Mouse (Mus musculus): ENCODE measurements around the gene Pik3c2g. TPM values are rescaled to one million over a fixed set of nuclear protein-coding genes. Genes with fewer than 3 reads are reported as not detected.

Pik3c2g gene
- polyA plus RNA-seq, 1 experiment, result not detected

GRCm38 (mm10) chr6:139839907-139840306 lies 252.9 kb downstream of the Pik3c2g start:
- Histone ChIP-seq H3K9ac (ENCODE audit: low read depth, poor library complexity, severe bottlenecking) (no peak overlapping the region), H3K27ac (ENCODE audit: insufficient read depth, low read length) (no peak overlapping the region), H3K4me3 (ENCODE audit: low read depth, low read length) (no peak overlapping the region), H3K4me1 (ENCODE audit: control insufficient read depth, insufficient read depth, low read length) (no peaks in the 10 kb centered on the region), H3K9me3 (replicated peaks; ENCODE audit: control insufficient read depth, insufficient read depth, low read length, poor library complexity, severe bottlenecking) (no peaks in the 10 kb centered on the region), H3K27me3 (ENCODE audit: control insufficient read depth, insufficient read depth, low read length, poor library complexity, severe bottlenecking) (no peaks in the 10 kb centered on the region), H3K36me3 (ENCODE audit: control insufficient read depth, insufficient read depth, low read length, poor library complexity, severe bottlenecking) (no peaks in the 10 kb centered on the region)
- TF ChIP-seq POLR2A (IDR thresholded peaks at IDR 0.05; ENCODE audit: insufficient read depth, low read length) (no peak), CTCF (IDR thresholded peaks at IDR 0.05; ENCODE audit: low read depth, low read length) (no peak), EP300 (IDR thresholded peaks at IDR 0.05; ENCODE audit: insufficient read depth, low read depth, low read length) (no peak)

GRCm38 (mm10) chr6:139841272-139841671 lies 254.3 kb downstream of the Pik3c2g start:
- TF ChIP-seq POLR2A (IDR thresholded peaks at IDR 0.05; ENCODE audit: insufficient read depth, low read length), result no peak
- no peak for TF ChIP-seq EP300 (IDR thresholded peaks at IDR 0.05; ENCODE audit: insufficient read depth, low read depth, low read length)
- TF ChIP-seq CTCF (IDR thresholded peaks at IDR 0.05; ENCODE audit: low read depth, low read length), result no peak
- H3K9ac ChIP-seq (ENCODE audit: low read depth, poor library complexity, severe bottlenecking), result no peak overlapping the region
- no peak overlapping the region for H3K27ac ChIP-seq (ENCODE audit: insufficient read depth, low read length)
- H3K9me3 ChIP-seq (replicated peaks; ENCODE audit: control insufficient read depth, insufficient read depth, low read length, poor library complexity, severe bottlenecking), result no peaks in the 10 kb centered on the region
- H3K27me3 ChIP-seq (ENCODE audit: control insufficient read depth, insufficient read depth, low read length, poor library complexity, severe bottlenecking), result no peaks in the 10 kb centered on the region
- no peak overlapping the region for H3K4me3 ChIP-seq (ENCODE audit: low read depth, low read length)
- H3K36me3 ChIP-seq (ENCODE audit: control insufficient read depth, insufficient read depth, low read length, poor library complexity, severe bottlenecking), result no peaks in the 10 kb centered on the region
- no peaks in the 10 kb centered on the region for H3K4me1 ChIP-seq (ENCODE audit: control insufficient read depth, insufficient read depth, low read length)

- Histone ChIP-seq H3K9me3 (replicated peaks; ENCODE audit: control insufficient read depth, insufficient read depth, low read length, poor library complexity, severe bottlenecking) (no peaks in the 10 kb centered on the region), H3K36me3 (ENCODE audit: control insufficient read depth, insufficient read depth, low read length, poor library complexity, severe bottlenecking) (no peaks in the 10 kb centered on the region), H3K9ac (ENCODE audit: low read depth, poor library complexity, severe bottlenecking) (no peak overlapping the region), H3K4me1 (ENCODE audit: control insufficient read depth, insufficient read depth, low read length) (no peaks in the 10 kb centered on the region), H3K4me3 (ENCODE audit: low read depth, low read length) (no peak overlapping the region), H3K27ac (ENCODE audit: insufficient read depth, low read length) (no peak overlapping the region), H3K27me3 (ENCODE audit: control insufficient read depth, insufficient read depth, low read length, poor library complexity, severe bottlenecking) (no peaks in the 10 kb centered on the region)
- no peak for TF ChIP-seq POLR2A (IDR thresholded peaks at IDR 0.05; ENCODE audit: insufficient read depth, low read length)
- TF ChIP-seq EP300 (IDR thresholded peaks at IDR 0.05; ENCODE audit: insufficient read depth, low read depth, low read length), result no peak
- no peak for TF ChIP-seq CTCF (IDR thresholded peaks at IDR 0.05; ENCODE audit: low read depth, low read length)
Measured at GRCm38 (mm10) chr6:139842626-139843025, 255.6 kb downstream of the Pik3c2g start.

GRCm38 (mm10) chr6:139843531-139843930 lies 256.5 kb downstream of the Pik3c2g start:
- Histone ChIP-seq H3K4me1 (ENCODE audit: control insufficient read depth, insufficient read depth, low read length) (no peaks in the 10 kb centered on the region), H3K36me3 (ENCODE audit: control insufficient read depth, insufficient read depth, low read length, poor library complexity, severe bottlenecking) (no peaks in the 10 kb centered on the region), H3K27me3 (ENCODE audit: control insufficient read depth, insufficient read depth, low read length, poor library complexity, severe bottlenecking) (no peaks in the 10 kb centered on the region), H3K27ac (ENCODE audit: insufficient read depth, low read length) (no peak overlapping the region), H3K4me3 (ENCODE audit: low read depth, low read length) (no peak overlapping the region), H3K9me3 (replicated peaks; ENCODE audit: control insufficient read depth, insufficient read depth, low read length, poor library complexity, severe bottlenecking) (no peaks in the 10 kb centered on the region), H3K9ac (ENCODE audit: low read depth, poor library complexity, severe bottlenecking) (no peak overlapping the region)
- TF ChIP-seq EP300 (IDR thresholded peaks at IDR 0.05; ENCODE audit: insufficient read depth, low read depth, low read length) (no peak), CTCF (IDR thresholded peaks at IDR 0.05; ENCODE audit: low read depth, low read length) (no peak), POLR2A (IDR thresholded peaks at IDR 0.05; ENCODE audit: insufficient read depth, low read length) (no peak)

GRCm38 (mm10) chr6:139846889-139847544 lies 260.0 kb downstream of the Pik3c2g start:
- Histone ChIP-seq H3K4me3 (ENCODE audit: low read depth, low read length) (no peak overlapping the region), H3K27me3 (ENCODE audit: control insufficient read depth, insufficient read depth, low read length, poor library complexity, severe bottlenecking) (no peaks in the 10 kb centered on the region), H3K4me1 (ENCODE audit: control insufficient read depth, insufficient read depth, low read length) (no peaks in the 10 kb centered on the region), H3K9ac (ENCODE audit: low read depth, poor library complexity, severe bottlenecking) (no peak overlapping the region), H3K27ac (ENCODE audit: insufficient read depth, low read length) (no peak overlapping the region), H3K36me3 (ENCODE audit: control insufficient read depth, insufficient read depth, low read length, poor library complexity, severe bottlenecking) (no peaks in the 10 kb centered on the region), H3K9me3 (replicated peaks; ENCODE audit: control insufficient read depth, insufficient read depth, low read length, poor library complexity, severe bottlenecking) (no peaks in the 10 kb centered on the region)
- TF ChIP-seq POLR2A (IDR thresholded peaks at IDR 0.05; ENCODE audit: insufficient read depth, low read length) (no peak), EP300 (IDR thresholded peaks at IDR 0.05; ENCODE audit: insufficient read depth, low read depth, low read length) (no peak), CTCF (IDR thresholded peaks at IDR 0.05; ENCODE audit: low read depth, low read length) (no peak)

GRCm38 (mm10) chr6:139849931-139850330 lies 262.9 kb downstream of the Pik3c2g start:
- Histone ChIP-seq H3K9ac (ENCODE audit: low read depth, poor library complexity, severe bottlenecking) (no peak overlapping the region), H3K27ac (ENCODE audit: insufficient read depth, low read length) (no peak overlapping the region), H3K27me3 (ENCODE audit: control insufficient read depth, insufficient read depth, low read length, poor library complexity, severe bottlenecking) (no peaks in the 10 kb centered on the region), H3K9me3 (replicated peaks; ENCODE audit: control insufficient read depth, insufficient read depth, low read length, poor library complexity, severe bottlenecking) (no peaks in the 10 kb centered on the region), H3K4me3 (ENCODE audit: low read depth, low read length) (no peak overlapping the region), H3K36me3 (ENCODE audit: control insufficient read depth, insufficient read depth, low read length, poor library complexity, severe bottlenecking) (no peaks in the 10 kb centered on the region), H3K4me1 (ENCODE audit: control insufficient read depth, insufficient read depth, low read length) (no peaks in the 10 kb centered on the region)
- TF ChIP-seq CTCF (IDR thresholded peaks at IDR 0.05; ENCODE audit: low read depth, low read length) (no peak), EP300 (IDR thresholded peaks at IDR 0.05; ENCODE audit: insufficient read depth, low read depth, low read length) (no peak), POLR2A (IDR thresholded peaks at IDR 0.05; ENCODE audit: insufficient read depth, low read length) (no peak)
